Mouse (Mus musculus): ENCODE measurements at regions not wholly inside any gene's neighbourhood (a gene's known extent, or its start where the extent isn't known, plus 50 kb on each side); places are given as distances from the start of the nearest gene placed in this dataset.

DNA sequence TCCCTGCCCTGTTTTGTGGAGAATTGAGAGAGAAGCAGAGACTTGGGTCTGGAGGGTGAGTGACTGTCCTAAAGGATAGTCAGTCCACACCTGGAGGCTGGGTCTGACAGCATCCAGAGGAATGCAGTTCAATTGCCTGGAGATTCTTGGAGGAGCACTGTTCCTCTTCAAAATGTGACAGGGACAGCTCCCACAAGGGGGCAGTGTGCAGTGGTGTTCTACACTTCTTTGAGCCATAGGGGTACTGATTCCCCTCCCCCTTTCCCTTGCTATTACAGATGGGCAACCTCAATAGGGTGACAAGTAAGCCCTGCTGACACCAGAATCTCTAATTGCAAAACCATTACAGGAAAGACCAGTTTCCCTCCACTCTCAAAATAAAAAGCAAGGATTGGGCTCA is 63.7 kb upstream of the Gm773 start:
- H3K27me3 ChIP-seq (replicated peaks; ENCODE audit: low read depth, poor library complexity, severe bottlenecking): no peaks in the 10 kb centered on the region
- no peaks in the 10 kb centered on the region for H3K4me1 ChIP-seq
- no peaks in the 10 kb centered on the region for H3K36me3 ChIP-seq (replicated peaks)
- DNase-seq (ENCODE audit: low spot score): peak; percentile 9
- no peaks in the 10 kb centered on the region for H3K9me3 ChIP-seq
- no peak overlapping the region for H3K27ac ChIP-seq (replicated peaks)
- no peak overlapping the region for H3K4me3 ChIP-seq

DNA sequence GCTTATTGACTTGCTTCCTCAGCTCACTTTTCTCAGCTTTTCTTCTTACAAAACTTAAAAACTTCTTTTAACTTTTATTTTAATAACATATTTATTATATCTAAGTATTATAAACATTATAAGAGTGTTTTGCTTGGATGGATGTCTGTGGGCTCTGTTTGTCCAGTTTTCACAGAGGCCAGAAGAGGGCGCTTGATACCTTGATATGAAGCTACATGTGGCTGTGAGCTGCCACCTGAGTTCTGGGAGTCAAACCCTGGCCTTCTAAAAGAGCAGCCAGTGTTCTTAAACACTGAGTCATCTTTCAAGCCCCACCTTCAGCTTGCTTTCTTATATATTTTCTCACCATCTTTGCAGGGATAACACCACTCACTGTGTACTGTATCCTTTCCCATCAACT is 61.5 kb upstream of the Gm773 start:
- peak; percentile 23 for DNase-seq (ENCODE audit: low spot score)
- no peak overlapping the region for H3K4me3 ChIP-seq
- WGBS: 3% methylated on average over 1 of the region's 1 CpGs
- no peak overlapping the region for H3K27ac ChIP-seq (replicated peaks)
- no peaks in the 10 kb centered on the region for H3K4me1 ChIP-seq
- H3K9me3 ChIP-seq: no peaks in the 10 kb centered on the region
- H3K27me3 ChIP-seq (replicated peaks; ENCODE audit: low read depth, poor library complexity, severe bottlenecking): no peaks in the 10 kb centered on the region
- H3K36me3 ChIP-seq (replicated peaks): no peaks in the 10 kb centered on the region

DNA sequence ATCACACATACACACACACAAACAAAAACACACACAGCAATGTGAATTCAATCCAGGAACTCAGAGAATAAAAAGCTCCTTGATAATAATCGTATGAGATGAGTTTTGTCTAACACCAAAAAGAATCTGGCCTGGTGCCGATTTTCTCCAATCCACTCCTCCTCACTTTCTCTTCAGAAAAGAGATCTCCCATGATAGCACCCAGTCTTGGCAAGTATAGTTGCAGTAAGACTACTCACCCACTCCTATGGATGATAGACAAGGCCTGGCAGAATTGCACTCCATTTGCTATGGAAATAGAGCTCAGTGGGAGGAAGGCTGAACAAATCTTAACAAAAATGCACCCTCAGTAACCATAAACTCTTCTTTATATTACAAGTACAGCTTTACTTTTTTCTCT is 57.0 kb upstream of the Gm773 start:
- Histone ChIP-seq H3K4me3 (no peak overlapping the region), H3K36me3 (replicated peaks) (no peaks in the 10 kb centered on the region), H3K27ac (replicated peaks) (no peak overlapping the region), H3K27me3 (replicated peaks; ENCODE audit: low read depth, poor library complexity, severe bottlenecking) (no peaks in the 10 kb centered on the region), H3K9me3 (no peaks in the 10 kb centered on the region), H3K4me1 (no peaks in the 10 kb centered on the region)
- WGBS: 85% methylated on average over 2 of the region's 2 CpGs
- DNase-seq (ENCODE audit: low spot score): no peak
